Mouse (Mus musculus): Measurements from ENCODE around the gene Ptcd2.

- no peak for TF ChIP-seq CTCF (IDR thresholded peaks at IDR 0.05; ENCODE audit: insufficient read depth, low read length)
- TF ChIP-seq POLR2A (IDR thresholded peaks at IDR 0.05; ENCODE audit: borderline replicate concordance, extremely low read depth, low read depth, low read length) = no peak
Measured at GRCm38 (mm10) chr13:99279351-99279750, 65.2 kb downstream of the Ptcd2 start.

Data from lung, adult 2 months (tissue).